Mouse (Mus musculus) liver, adult 2 months (tissue): ENCODE results near the gene Dnmt3a.

Source experiments
- CTCF ChIP-seq: fragments of 200-500 bp; IDR thresholded peaks from 2 replicates; pipeline ENCODE4 v1.5.1; 2011; ENCODE audit warnings: low read depth, low read length, control low read depth
- POLR2A ChIP-seq: fragments of 200-500 bp; IDR thresholded peaks from 2 replicates; pipeline ENCODE4 v1.6.1; 2011; ENCODE audit warnings: low read length, control low read depth; ENCODE audit not compliant: insufficient read depth; ENCODE audit errors: extremely low read depth

DNA sequence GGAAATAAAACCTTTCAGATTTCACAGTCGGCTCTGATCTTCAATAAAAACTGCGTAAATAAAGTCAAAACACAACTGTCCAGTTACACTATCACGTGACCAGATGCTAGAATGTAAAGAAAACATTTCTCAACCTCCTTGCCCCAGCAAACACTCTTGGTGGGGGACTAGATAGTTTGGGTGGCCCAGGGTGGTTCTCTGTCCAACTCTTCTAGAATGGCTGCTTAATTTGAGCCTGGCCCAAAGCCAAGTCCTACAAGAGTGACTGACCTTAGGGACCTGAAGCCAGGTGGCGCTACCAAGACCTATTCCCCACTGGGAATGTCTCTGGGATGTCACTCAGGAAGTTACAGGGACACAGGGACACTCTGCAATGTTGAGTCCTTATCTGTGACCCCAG lies 154.7 kb downstream of the Dnmt3a start:
- TF ChIP-seq POLR2A (no peak), CTCF (peak; percentile 27; the same call in 1 of the 2 replicates)
